Comparison of ENCODE assay signal across 8 mouse cellular contexts in genomic region chr3:65658721-65659619, GRCm38 (mm10). TPM values are rescaled to one million over a fixed set of nuclear protein-coding genes. Genes with fewer than 3 reads are reported as not detected.
DNase-seq lines count a peak whose midpoint lies in the region; ATAC-seq and TF ChIP-seq lines count a peak whose summit lies in the region.

No protein-coding gene starts in this region.

- H3K9me3 ChIP-seq in hindbrain, postnatal 0 days (ENCODE audit: low read length): no peaks in the 10 kb centered on the region
- no peaks in the 10 kb centered on the region for H3K9me3 ChIP-seq in megakaryocyte, embryonic 14.5 days

- H3K4me1 ChIP-seq in hindbrain, postnatal 0 days (ENCODE audit: insufficient read depth, low read length): 0 out of 2 replicates have a peak, but pooled peaks cover 2% of the 10 kb centered on the region
- H3K4me1 ChIP-seq in megakaryocyte, embryonic 14.5 days: peaks cover 17% of the 10 kb centered on the region

- intact Hi-C loops in gastrocnemius, adult 2 months (cut with DNase I): loop anchor here (2.0 to 5.0 kb wide), 2 partner anchors 130 to 203 kb away; partner anchors contain the start of gene Tiparp

- peak; percentile 6; the same call in 1 of the 2 replicates for TF ChIP-seq CTCF in gastrocnemius, adult 2 months (IDR thresholded peaks at IDR 0.05)
- TF ChIP-seq CTCF in hindbrain, postnatal 0 days (IDR thresholded peaks at IDR 0.05; ENCODE audit: low read depth): no peak

- peak overlapping the region; percentile 90 for H3K27ac ChIP-seq in gastrocnemius, adult 2 months
- peak overlapping the region; percentile 57 for H3K27ac ChIP-seq in hindbrain, postnatal 0 days

- peak overlapping the region; percentile 59 for H3K9ac ChIP-seq in hindbrain, postnatal 0 days (replicated peaks; ENCODE audit: low read length)

- peak overlapping the region; percentile 99 for H3K4me2 ChIP-seq in hindbrain, postnatal 0 days (ENCODE audit: low read depth, low read length)

- under 1% methylated on average over 71 of the region's 72 CpGs for WGBS in hindbrain, postnatal 0 days

- peak; percentile 85 for ATAC-seq in hindbrain, postnatal 0 days

- peak; percentile 87 for DNase-seq in NIH3T3 (ENCODE audit: low read depth)
- DNase-seq in cerebellum, postnatal 14 days: peak; percentile 54 to 64
- peak; percentile 84 for DNase-seq in gastrocnemius, adult 2 months
- DNase-seq in hindbrain, postnatal 0 days (ENCODE audit: low spot score): peak; percentile 70
- peak; percentile 50 to 80 for DNase-seq in left cerebral cortex, adult 9 months (ENCODE audit: low spot score in 2 of 2)
- DNase-seq in right cerebral cortex, adult 2 months (ENCODE audit: low spot score in 2 of 2): peak; percentile 75 to 80
- peak; percentile 24 for DNase-seq in urinary bladder, postnatal 10 days (ENCODE audit: low spot score)

- peak overlapping the region; percentile 91 for H3K4me3 ChIP-seq in gastrocnemius, adult 2 months
- H3K4me3 ChIP-seq in hindbrain, postnatal 0 days (ENCODE audit: low read length): peak overlapping the region; percentile 56
- peak overlapping the region; percentile 92 for H3K4me3 ChIP-seq in megakaryocyte, embryonic 14.5 days (replicated peaks)

- H3K36me3 ChIP-seq in hindbrain, postnatal 0 days (ENCODE audit: insufficient read depth, low read length): no peaks in the 10 kb centered on the region
- H3K36me3 ChIP-seq in megakaryocyte, embryonic 14.5 days (replicated peaks; ENCODE audit: low read length): no peaks in the 10 kb centered on the region

- H3K27me3 ChIP-seq in hindbrain, postnatal 0 days (ENCODE audit: insufficient read depth, low read length): no peaks in the 10 kb centered on the region
- H3K27me3 ChIP-seq in megakaryocyte, embryonic 14.5 days (replicated peaks): peaks cover 11% of the 10 kb centered on the region

RNA-seq across cellular contexts. Expression of gene Lekr1, which starts 7.1 kb away (rescaled TPM):
- under 1 TPM; 0.23 to 0.31 TPM for total RNA-seq in gastrocnemius, adult 2 months (2021)
- 2.5 and 2.9 TPM in 2 replicates for total RNA-seq in hindbrain, postnatal 0 days (2014; rRNA removed)
- 6.6 and 6.8 TPM in 2 replicates for polyA plus RNA-seq in hindbrain, postnatal 0 days (2015; fragmentation: Nextera tagmentation; extraction: Ambion mirVana)
- polyA plus RNA-seq in megakaryocyte, embryonic 14.5 days (2012; ENCODE audit: insufficient read depth, low replicate concordance): 1.2 TPM in 1 of 2 replicates, not detected in the other

Comparison
In these comparisons a context has a peak if more than half of its experiments do, and no peak if none do; other contexts are left out.
1. Peak in every context shown above with its lines: DNase-seq, ATAC-seq, H3K4me3 ChIP-seq and H3K27ac ChIP-seq.
2. DNase-seq: peak in every context shown above with its lines; median percentile 87 in NIH3T3; 84 in gastrocnemius, adult 2 months; 78 in right cerebral cortex, adult 2 months; 70 in hindbrain, postnatal 0 days; 65 in left cerebral cortex, adult 9 months; 59 in cerebellum, postnatal 14 days; 24 in urinary bladder, postnatal 10 days.